Mouse (Mus musculus) spleen, adult 2 months (tissue): ENCODE data around the gene Abca17. TPM values are rescaled to one million over a fixed set of nuclear protein-coding genes. Genes with fewer than 3 reads are reported as not detected.

Source experiments
- DNase-seq, 2 experiments: peaks; one replicate each; pipeline versions ENCODE4 v3.0.0 to v3.0.0-alpha.2; 2012 to 2021; ENCODE audit warnings: low spot score in 2 of 2, low read depth in 1 of 2
- H3K27ac ChIP-seq: fragments of 200-500 bp; 2 replicates; pipeline ENCODE4 v1.5.1; 2012; ENCODE audit warnings: low read length, inconsistent platforms; ENCODE audit not compliant: insufficient read depth
- H3K27me3 ChIP-seq: fragments of 200-500 bp; 2 replicates; pipeline ENCODE4 v1.6.1; 2012; ENCODE audit warnings: mild to moderate bottlenecking, moderate library complexity, low read length, inconsistent platforms; ENCODE audit not compliant: control insufficient read depth, insufficient read depth
- H3K36me3 ChIP-seq: fragments of 200-500 bp; 2 replicates; pipeline ENCODE4 v1.6.1; 2012; ENCODE audit warnings: mild to moderate bottlenecking, low read length, inconsistent platforms; ENCODE audit not compliant: control insufficient read depth, insufficient read depth
- H3K4me1 ChIP-seq: fragments of 200-500 bp; 2 replicates; pipeline ENCODE4 v1.6.1; 2011; ENCODE audit warnings: inconsistent platforms; ENCODE audit not compliant: control insufficient read depth, insufficient read depth, insufficient read length
- H3K4me3 ChIP-seq: fragments of 200-500 bp; 2 replicates; pipeline ENCODE4 v1.5.1; 2011; ENCODE audit warnings: mild to moderate bottlenecking, inconsistent platforms; ENCODE audit not compliant: insufficient read depth, insufficient read length; ENCODE audit errors: extremely low read depth
- CTCF ChIP-seq: fragments of 200-500 bp; IDR thresholded peaks from 2 replicates; pipeline ENCODE4 v1.5.1; 2011; ENCODE audit warnings: mild to moderate bottlenecking, inconsistent platforms; ENCODE audit not compliant: insufficient read depth, insufficient read length, insufficient replicate concordance; ENCODE audit errors: extremely low read depth
- POLR2A ChIP-seq: fragments of 200-500 bp; IDR thresholded peaks from 2 replicates; pipeline ENCODE4 v1.6.1; 2011; ENCODE audit warnings: low read depth, low read length, inconsistent platforms
- WGBS: fragments of 180-500 bp; shearing (Covaris S2); methylation state at CpG from one replicate; pipeline ENCODE4 v1.1.7; 2018; 5-methylcytosine and 5-hydroxymethylcytosine counted together
- polyA plus RNA-seq: library from polyadenylated mRNA; depleted of rRNA; stranded (reverse); fragments of >200 nt; gene quantifications from 2 replicates; pipeline ENCODE4 v1.2.3, GENCODE M21; 2012

Gene Abca17
- polyA plus RNA-seq, 1 experiment = 0.05 TPM

DNA sequence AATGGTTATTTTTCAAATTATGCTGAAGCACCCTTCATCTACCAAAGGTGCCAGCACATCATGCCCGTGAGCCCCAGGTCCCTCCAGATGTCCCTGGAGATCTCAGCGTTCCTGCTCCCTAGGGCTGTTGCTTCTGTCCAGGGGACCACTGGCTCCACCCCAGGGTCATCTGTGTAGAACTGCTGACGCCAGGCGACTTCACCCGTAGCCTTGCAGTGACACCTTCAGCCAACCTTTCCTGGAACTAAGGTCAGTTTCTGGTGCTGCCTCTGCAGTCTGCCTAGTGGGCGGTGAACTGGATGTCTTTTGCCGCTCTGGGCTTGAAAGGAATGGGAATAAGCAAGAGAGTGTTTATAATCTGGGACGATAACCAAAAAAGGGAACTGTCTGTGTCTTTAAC lies 10.0 kb upstream of the Abca17 start:
- no peaks in the 10 kb centered on the region for H3K4me1 ChIP-seq
- H3K27ac ChIP-seq = 0 out of 2 replicates have a peak overlapping the region, but pooled peaks have one; percentile 22
- no peaks in the 10 kb centered on the region for H3K27me3 ChIP-seq
- DNase-seq = no peak
- WGBS = 82% methylated on average over 8 of the region's 8 CpGs
- peaks cover 10% of the 10 kb centered on the region for H3K36me3 ChIP-seq
- no peak overlapping the region for H3K4me3 ChIP-seq
- TF ChIP-seq CTCF = no peak
- TF ChIP-seq POLR2A = no peak

- TF ChIP-seq CTCF = no peak
- TF ChIP-seq POLR2A = no peak
- H3K4me1 ChIP-seq = no peaks in the 10 kb centered on the region
- H3K27ac ChIP-seq = no peak overlapping the region
- peaks cover 6% of the 10 kb centered on the region; the same call in 1 of the 2 replicates for H3K36me3 ChIP-seq
- H3K4me3 ChIP-seq = no peak overlapping the region
- no peak for DNase-seq
- WGBS = 79% methylated on average over 2 of the region's 2 CpGs
- no peaks in the 10 kb centered on the region for H3K27me3 ChIP-seq
Observed at GRCm38 (mm10) chr17:24359903-24360302, 9.0 kb upstream of the Abca17 start.

DNA sequence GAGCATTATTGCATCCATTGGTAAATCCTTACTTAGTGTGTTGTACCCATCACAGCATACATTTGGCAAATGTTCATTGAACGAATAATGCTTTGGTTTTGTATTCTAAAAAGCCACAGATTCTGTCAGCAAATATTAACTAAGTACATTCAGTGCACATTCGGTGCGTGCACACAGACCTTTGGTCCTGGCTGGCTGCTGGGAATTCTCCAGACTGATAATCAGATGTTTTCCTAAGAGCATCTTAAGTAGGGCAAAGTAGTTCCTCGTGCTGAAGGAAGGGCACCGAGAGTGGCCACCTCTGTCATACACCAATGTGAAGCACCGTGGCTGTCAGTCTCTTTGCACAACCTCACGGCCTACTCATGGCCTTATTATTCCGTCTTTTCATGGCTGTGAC lies 8.1 kb upstream of the Abca17 start:
- 0 out of 2 replicates have a peak, but pooled peaks cover 3% of the 10 kb centered on the region for H3K36me3 ChIP-seq
- 91% methylated on average over 8 of the region's 8 CpGs for WGBS
- H3K27ac ChIP-seq = no peak overlapping the region
- TF ChIP-seq CTCF = no peak
- no peak for TF ChIP-seq POLR2A
- H3K4me3 ChIP-seq = no peak overlapping the region
- H3K27me3 ChIP-seq = no peaks in the 10 kb centered on the region
- H3K4me1 ChIP-seq = peaks cover 4% of the 10 kb centered on the region; the same call in 1 of the 2 replicates
- no peak for DNase-seq

DNA sequence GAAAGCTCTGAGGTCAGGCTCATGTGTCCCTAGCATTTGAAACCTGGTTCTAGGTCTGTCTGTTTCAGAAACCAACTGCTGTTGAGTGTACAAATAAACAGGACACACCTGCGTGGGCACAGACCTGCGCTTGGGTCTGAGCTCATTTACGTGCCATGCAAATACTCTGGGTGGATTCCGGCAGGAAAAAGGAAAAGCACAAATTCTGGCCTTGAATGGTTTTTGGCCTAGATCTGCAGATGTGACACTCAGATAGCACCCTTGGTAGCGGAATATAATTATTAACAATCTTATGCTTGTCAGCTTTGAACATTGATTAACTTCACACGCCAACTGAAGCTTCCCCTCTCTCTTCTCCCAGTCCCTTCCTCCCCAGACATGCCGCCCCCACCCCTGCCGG lies 4.4 kb upstream of the Abca17 start:
- TF ChIP-seq CTCF = no peak
- no peak for DNase-seq
- 78% methylated on average over 8 of the region's 8 CpGs for WGBS

DNA sequence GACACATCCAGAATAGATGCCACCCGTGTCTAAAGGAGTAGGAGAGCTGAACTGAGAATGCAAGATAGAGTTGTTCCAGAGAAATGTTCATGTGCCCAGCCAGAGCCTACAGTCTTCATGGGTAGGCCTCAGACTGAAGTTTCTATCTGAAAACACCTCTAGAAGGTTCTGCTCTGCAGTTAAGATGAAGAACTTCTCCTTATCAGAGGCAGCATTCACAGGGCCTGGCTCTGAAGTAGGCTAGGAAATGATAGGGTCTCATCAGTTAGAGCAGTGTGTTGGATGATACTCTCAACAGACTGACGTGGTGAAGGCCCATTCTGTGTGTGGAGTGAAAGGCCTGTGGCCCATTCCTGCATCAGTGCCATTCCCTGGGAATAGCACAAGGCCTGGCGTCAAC lies 3.1 kb upstream of the Abca17 start:
- peaks cover 13% of the 10 kb centered on the region for H3K4me1 ChIP-seq
- TF ChIP-seq CTCF (no peak), POLR2A (no peak)
- 0 out of 2 replicates have a peak, but pooled peaks cover 1% of the 10 kb centered on the region for H3K36me3 ChIP-seq
- WGBS = 86% methylated on average over 3 of the region's 3 CpGs
- no peaks in the 10 kb centered on the region for H3K27me3 ChIP-seq
- H3K27ac ChIP-seq = peak overlapping the region; percentile 22; the same call in 1 of the 2 replicates
- no peak for DNase-seq
- H3K4me3 ChIP-seq = no peak overlapping the region

More for the DNA sequence above, 4.4 kb upstream of the Abca17 start:
- no peak overlapping the region for H3K4me3 ChIP-seq
- H3K36me3 ChIP-seq = 0 out of 2 replicates have a peak, but pooled peaks cover 3% of the 10 kb centered on the region
- H3K27me3 ChIP-seq = no peaks in the 10 kb centered on the region
- no peak overlapping the region for H3K27ac ChIP-seq
- H3K4me1 ChIP-seq = peaks cover 13% of the 10 kb centered on the region

DNA sequence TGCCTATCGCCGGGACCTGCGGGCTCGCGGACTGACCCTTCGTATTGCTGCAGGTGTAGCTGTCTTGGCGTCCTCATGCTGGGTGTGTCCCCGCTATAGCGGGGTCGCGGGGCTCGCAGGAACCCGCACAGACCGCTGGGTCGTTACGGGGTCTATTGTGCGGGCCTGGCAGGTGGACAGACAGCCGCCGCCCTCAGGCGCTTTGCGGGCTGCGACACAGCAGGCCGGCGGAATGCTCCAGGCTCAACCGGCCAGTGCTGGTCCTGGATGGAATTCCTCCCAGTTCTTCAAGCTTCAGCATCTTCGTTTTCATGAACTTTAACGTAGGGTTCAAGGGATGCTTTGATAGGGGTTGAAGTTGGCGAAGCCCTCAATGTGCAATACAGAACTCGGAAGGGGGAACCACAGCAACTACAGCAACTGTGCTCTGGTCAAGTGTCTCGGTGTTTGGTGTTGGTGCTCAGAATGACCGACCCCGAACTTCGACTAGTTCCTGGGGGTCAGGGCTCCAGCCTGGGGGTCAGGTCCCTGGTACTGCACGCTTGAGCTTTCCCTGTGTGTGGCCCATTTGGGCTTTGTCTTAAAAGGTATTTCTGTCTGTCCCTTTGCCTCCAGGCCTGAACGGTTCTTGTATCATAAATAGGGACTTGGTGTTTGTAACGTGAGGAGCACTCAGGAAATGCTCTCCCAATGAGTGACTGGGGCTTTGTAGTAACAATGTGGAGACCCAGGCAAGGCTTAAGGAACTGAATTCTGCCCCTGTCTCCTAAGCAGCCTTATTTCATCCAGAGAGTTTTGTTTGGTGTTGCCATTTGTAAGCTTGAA lies 1.7 kb upstream of the Abca17 start:
- no peaks in the 10 kb centered on the region for H3K27me3 ChIP-seq
- TF ChIP-seq CTCF (no peak), POLR2A (no peak)
- H3K27ac ChIP-seq = peak overlapping the region; percentile 80
- 5% methylated on average over 36 of the region's 36 CpGs for WGBS
- no peak for DNase-seq
- no peaks in the 10 kb centered on the region for H3K36me3 ChIP-seq
- peak overlapping the region; percentile 88 for H3K4me3 ChIP-seq
- H3K4me1 ChIP-seq = peaks cover 13% of the 10 kb centered on the region

- H3K27ac ChIP-seq = peak within 1 kb of the TSS; percentile 86
- H3K27me3 ChIP-seq = no peaks in the 10 kb centered on the region
- H3K36me3 ChIP-seq = no peaks in the 10 kb centered on the region
- H3K4me1 ChIP-seq = peaks cover 13% of the 10 kb centered on the region
- WGBS = 1% methylated on average over 55 of the region's 55 CpGs
- peak within 1 kb of the TSS; percentile 88 for H3K4me3 ChIP-seq
- TF ChIP-seq CTCF (peak; percentile 98), POLR2A (peak; percentile 45)
- DNase-seq = peak; percentile 94 to 97
Observed at GRCm38 (mm10) chr17:24351760-24352357, 991 bp upstream of the Abca17 start, which contains the start of gene Abca3. Gene Abca3 (plus strand): TSS chr17:24351950.
